Mouse (Mus musculus) kidney, adult 11 months (tissue): ENCODE results near the gene Commd2.
A peak's percentile ranks its signal among the peaks of the same experiment; 100 is the strongest.

Experiments used
- DNase-seq: peaks from one replicate; pipeline ENCODE4 v3.0.0; 2022

Gene Commd2

GRCm38 (mm10) chr3:57651231-57651864 lies at the start of gene Commd2:
TSS of gene Commd2 (minus strand) at chr3:57651715.
- DNase-seq = peak; percentile 81

GRCm38 (mm10) chr3:57696779-57697178 lies 45.3 kb upstream of the Commd2 start:
- peak; percentile 35 for DNase-seq

GRCm38 (mm10) chr3:57696249-57696648 lies 44.7 kb upstream of the Commd2 start:
- peak; percentile 32 for DNase-seq

GRCm38 (mm10) chr3:57692719-57693118 lies 41.2 kb upstream of the Commd2 start, which contains the start of gene Ankub1:
TSS of gene Ankub1 (minus strand) at chr3:57692799.
- DNase-seq = no peak

GRCm38 (mm10) chr3:57691772-57692171 lies 40.3 kb upstream of the Commd2 start:
- DNase-seq = no peak

- no peak for DNase-seq
These were observed 26.3 kb upstream of the Commd2 start for GRCm38 (mm10) chr3:57677786-57678185.

GRCm38 (mm10) chr3:57674075-57674474 lies 22.6 kb upstream of the Commd2 start:
- no peak for DNase-seq

GRCm38 (mm10) chr3:57673586-57673985 lies 22.1 kb upstream of the Commd2 start:
- DNase-seq = no peak

GRCm38 (mm10) chr3:57667054-57667723 lies 15.7 kb upstream of the Commd2 start:
- DNase-seq = peak; percentile 54

- DNase-seq = no peak
These were observed 14.4 kb upstream of the Commd2 start for GRCm38 (mm10) chr3:57665880-57666279.

GRCm38 (mm10) chr3:57664682-57665081 lies 13.2 kb upstream of the Commd2 start:
- no peak for DNase-seq

- no peak for DNase-seq
These were observed 12.2 kb upstream of the Commd2 start for GRCm38 (mm10) chr3:57663731-57664130.

- DNase-seq = no peak
These were observed 7.1 kb upstream of the Commd2 start for GRCm38 (mm10) chr3:57658608-57659007.

GRCm38 (mm10) chr3:57653646-57654045 lies 2.1 kb upstream of the Commd2 start:
- no peak for DNase-seq

- DNase-seq = no peak
These were observed 970 bp upstream of the Commd2 start for GRCm38 (mm10) chr3:57652485-57652884.

GRCm38 (mm10) chr3:57651865-57652259 lies 347 bp upstream of the Commd2 start:
- DNase-seq = no peak

GRCm38 (mm10) chr3:57643191-57643590 lies 8.3 kb downstream of the Commd2 start:
- no peak for DNase-seq

GRCm38 (mm10) chr3:57637596-57637995 lies 13.9 kb downstream of the Commd2 start:
- no peak for DNase-seq

GRCm38 (mm10) chr3:57634763-57635487 lies 16.6 kb downstream of the Commd2 start:
- no peak for DNase-seq

GRCm38 (mm10) chr3:57626954-57627513 lies 24.5 kb downstream of the Commd2 start:
- no peak for DNase-seq

GRCm38 (mm10) chr3:57625275-57625997 lies 26.1 kb downstream of the Commd2 start:
- peak; percentile 36 for DNase-seq

- peak; percentile 18 for DNase-seq
These were observed 31.8 kb downstream of the Commd2 start for GRCm38 (mm10) chr3:57619718-57620117.

- no peak for DNase-seq
These were observed 35.9 kb downstream of the Commd2 start for GRCm38 (mm10) chr3:57615652-57616051.
